Mouse (Mus musculus) adrenal gland, postnatal 10 days (tissue): ENCODE measurements at regions not wholly inside any gene's neighbourhood (a gene's known extent, or its start where the extent isn't known, plus 50 kb on each side); places are given as distances from the start of the nearest gene placed in this dataset.
"Not testable (repeated sequence)": the region's sequence is repeated elsewhere in the genome, so short reads cannot be mapped to it uniquely, and the experiment has no call there.

Experiments used
- DNase-seq: peaks from one replicate; pipeline ENCODE4 v3.0.0; 2021; ENCODE audit warnings: mixed read lengths

DNA sequence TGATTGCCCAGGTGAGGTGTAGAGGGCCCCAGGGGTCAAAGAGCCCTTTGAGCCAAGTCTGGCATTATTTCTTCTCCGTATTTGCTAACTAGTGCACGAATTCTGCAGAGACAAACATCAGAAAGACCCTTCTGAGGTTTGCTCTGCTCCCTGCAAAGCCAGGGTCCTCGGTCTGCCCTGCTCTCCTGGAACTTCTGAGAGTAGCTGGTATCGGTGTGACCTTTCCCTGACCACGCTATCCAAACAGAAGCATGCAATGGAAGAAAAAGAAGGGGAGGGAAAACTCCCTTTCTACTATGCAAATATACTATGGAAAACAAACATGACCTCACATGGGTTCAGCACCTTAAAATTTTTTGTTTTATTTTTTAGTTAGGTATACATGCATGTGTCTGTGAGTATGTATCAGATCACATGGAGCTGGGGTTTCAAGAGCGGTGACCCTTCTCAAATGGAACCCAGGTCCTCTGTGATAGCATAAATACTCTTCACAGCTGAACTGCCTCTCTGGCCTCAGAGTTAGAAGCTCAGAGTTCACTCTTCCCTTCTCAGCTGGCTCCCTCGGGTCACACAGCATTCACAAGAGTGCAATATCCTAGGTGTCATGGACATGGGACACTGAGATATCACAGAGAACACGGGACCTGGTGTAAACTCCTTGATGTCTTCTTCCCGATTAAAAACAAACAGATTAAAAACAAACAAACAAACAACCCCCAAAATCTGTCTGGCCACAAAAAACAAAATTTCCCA is 144.7 kb downstream of the Bcl2l11 start:
- DNase-seq: no peak

- no peak for DNase-seq
Measured at GRCm38 (mm10) chr2:128272789-128273188, 147.0 kb downstream of the Bcl2l11 start.

- DNase-seq: no peak
Measured at GRCm38 (mm10) chr2:128273292-128273691, 147.5 kb downstream of the Bcl2l11 start.

- no peak for DNase-seq
Measured at GRCm38 (mm10) chr2:128276337-128276736, 150.5 kb downstream of the Bcl2l11 start.

DNA sequence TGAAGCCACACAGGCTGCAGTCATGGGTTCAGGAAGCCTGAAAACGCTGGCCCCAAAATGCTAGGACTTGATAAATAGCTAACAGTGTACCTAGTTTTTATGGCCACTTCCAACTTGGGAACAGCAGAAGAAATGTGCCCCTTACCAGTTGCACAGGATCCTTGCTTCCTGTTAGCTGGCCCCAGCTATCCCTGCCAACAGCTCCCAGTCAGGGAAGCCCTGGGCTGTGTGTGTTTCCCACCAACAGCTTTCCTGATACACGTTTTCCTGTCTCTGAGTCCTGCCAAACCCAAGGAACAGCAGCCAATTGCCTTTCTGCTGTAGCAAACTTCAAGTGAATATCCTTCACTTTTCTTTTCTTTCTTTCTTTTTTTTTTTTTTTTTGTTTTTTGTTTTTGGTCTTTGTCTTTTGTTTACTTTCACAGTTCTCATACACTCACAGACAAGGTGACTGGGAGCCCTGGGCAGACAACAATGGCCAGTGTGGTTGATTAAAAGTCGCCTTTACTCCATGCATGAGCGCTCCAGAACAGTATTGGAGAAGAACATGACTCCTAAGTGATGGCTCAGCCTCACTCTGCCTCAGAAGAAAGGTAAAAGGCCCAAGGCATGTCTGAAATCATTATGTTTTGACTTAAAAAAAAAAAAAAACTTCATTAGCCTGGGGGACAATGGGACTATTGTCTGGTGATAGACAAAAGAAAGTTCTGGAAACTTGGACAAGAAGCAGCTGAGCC is 151.7 kb downstream of the Bcl2l11 start:
- DNase-seq: no peak

DNA sequence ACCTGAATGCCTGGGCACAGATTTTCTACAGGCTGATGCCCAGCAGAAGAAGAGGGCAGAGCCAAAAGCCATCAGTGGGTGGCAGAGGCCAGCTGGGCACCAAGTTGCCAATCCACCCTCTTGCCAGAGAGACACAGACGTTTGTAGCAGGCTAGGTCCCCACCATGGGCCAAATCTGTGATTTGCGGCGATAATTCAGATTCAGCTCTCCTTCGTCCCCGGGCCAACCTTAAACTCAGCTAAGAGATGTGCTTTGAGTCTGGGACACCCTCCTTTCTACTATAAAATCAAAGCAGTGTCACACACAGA is 152.2 kb downstream of the Bcl2l11 start:
- DNase-seq: no peak

DNA sequence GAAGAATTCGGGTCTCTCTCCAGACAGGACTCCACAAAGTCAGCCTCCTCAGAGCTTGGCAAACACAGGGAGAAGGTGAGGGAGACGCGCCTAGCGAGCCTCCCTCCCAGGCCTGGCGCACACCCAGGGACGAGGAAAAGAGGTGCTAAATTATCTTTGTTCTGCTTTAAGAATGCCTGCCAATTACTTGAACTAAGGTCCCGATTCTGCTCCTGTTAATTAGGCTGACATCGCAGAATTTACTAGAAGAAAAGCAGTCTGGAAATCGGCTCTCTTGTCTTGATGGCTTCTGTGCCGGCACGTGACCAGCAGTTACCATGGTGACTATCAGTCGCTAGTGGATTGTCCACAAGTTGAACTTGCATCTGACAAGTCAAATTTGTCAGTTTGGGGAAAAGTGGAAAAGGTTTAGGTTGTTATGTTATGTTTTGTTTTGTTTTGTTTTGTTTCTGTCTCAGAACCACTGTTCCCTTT is 152.8 kb downstream of the Bcl2l11 start:
- DNase-seq: peak; percentile 69

GRCm38 (mm10) chr2:128279127-128279710 is 153.4 kb downstream of the Bcl2l11 start:
- DNase-seq: no peak

GRCm38 (mm10) chr2:128282591-128282990 is 156.8 kb downstream of the Bcl2l11 start:
- DNase-seq: no peak

DNA sequence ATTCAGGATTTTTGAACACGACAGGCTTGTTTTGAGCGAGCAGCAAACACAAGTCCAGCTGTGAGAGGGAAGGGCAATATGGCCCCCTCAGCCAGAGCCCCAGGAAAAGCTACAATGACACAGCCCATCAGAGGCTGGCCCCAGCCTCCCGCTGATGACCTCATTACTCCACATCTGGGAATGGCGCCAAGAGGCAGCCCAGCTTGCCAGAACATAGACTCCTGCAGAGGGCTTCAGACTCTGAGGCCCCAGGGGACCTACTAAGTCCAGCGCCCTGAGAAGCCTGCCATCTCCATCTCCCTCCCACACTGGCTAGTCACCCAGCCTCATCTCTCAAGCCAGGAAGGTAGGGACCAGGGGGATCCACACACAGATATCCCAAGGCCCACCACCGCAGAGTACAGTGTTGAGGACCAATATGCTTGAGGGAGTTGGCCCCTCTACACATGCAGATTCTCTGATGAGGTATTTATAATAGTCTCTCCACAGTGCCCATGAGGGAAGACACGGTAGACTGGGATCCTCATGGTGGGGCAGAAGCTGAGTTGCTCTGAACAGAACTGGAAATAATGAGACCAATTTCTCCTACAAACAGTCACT is 159.1 kb downstream of the Bcl2l11 start:
- peak; percentile 94 for DNase-seq

DNA sequence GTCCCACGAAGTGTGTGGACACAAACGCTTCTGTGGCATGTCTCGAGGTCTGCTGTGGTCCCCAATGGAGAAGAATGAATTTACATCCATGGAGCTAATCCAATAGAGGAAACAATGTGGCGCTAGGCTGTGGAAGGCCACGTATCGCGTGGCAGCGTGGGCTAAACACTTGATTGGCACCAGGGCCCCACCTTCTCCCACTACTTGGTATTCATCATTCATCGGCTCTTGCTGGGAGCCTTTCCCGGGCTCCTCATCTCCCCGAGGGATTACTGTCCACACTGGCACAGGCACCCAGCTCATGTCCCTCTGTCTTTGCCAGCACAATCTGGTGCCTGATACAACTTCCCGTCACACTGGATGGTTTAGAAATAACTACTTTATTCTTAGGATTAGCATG is 159.6 kb downstream of the Bcl2l11 start:
- DNase-seq: no peak

GRCm38 (mm10) chr2:128288138-128288551 is 162.3 kb downstream of the Bcl2l11 start:
- peak; percentile 18 for DNase-seq

GRCm38 (mm10) chr2:128290609-128291008 is 164.8 kb downstream of the Bcl2l11 start:
- DNase-seq: no peak

- no peak for DNase-seq
Measured at GRCm38 (mm10) chr2:128294610-128295009, 168.8 kb downstream of the Bcl2l11 start.

- no peak for DNase-seq
Measured at GRCm38 (mm10) chr2:128295018-128295424, 169.2 kb downstream of the Bcl2l11 start.

- no peak for DNase-seq
Measured at GRCm38 (mm10) chr2:128295726-128296234, 169.9 kb downstream of the Bcl2l11 start.

- DNase-seq: not testable (repeated sequence)
Measured at GRCm38 (mm10) chr2:128296423-128296822, 170.6 kb downstream of the Bcl2l11 start.

GRCm38 (mm10) chr2:128296897-128297296 is 171.1 kb downstream of the Bcl2l11 start:
- no peak for DNase-seq

DNA sequence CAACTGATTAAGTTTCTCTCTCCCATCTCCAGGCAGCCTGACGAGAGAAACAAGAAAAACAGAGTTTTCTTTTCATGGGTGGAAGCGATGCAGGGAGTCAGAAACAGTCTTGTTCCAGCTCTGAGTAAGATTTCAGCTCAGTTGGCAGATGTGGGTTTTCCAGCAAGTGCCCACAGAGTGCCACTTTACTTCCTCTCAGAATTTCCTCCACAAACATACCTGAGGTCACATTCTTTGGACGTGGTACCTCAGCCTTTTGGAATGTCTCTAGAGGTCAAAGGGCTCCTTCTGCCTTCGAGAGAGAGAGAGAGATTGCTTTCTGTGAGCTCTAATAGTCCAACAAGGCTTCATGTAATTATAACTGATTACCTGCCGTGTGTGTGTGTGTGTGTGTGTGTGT is 172.0 kb downstream of the Bcl2l11 start:
- no peak for DNase-seq

DNA sequence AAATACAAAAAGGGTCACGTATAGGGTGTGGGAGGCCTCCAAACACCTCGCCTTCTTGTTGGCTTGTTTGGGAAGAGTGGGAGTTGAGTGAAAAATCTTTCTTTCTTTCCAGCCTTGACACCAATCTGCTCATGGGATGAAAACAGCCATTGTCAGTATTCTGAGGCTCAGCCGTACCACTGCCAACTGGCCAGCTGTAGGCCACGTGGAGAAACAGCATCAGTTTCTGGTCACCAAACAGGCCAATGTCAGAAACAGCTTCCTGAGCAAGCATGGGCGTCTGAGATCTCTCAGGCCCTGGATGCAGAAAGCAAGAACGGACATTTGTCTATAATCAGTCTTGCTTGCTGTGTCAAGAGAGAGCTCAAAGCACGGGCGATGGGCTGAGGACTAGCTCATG is 173.2 kb downstream of the Bcl2l11 start:
- DNase-seq: no peak

- DNase-seq: no peak
Measured at GRCm38 (mm10) chr2:128301709-128302108, 175.9 kb downstream of the Bcl2l11 start.

- no peak for DNase-seq
Measured at GRCm38 (mm10) chr2:128304063-128304712, 178.3 kb downstream of the Bcl2l11 start.
